Mouse (Mus musculus) MEL (cell line): ENCODE measurements around the gene Cep131.

ENCODE experiments used
- POLR2A ChIP-seq, 2 experiments: IDR thresholded peaks; 2 replicates each; pipeline ENCODE4 v1.6.1; 2011 to 2012; ENCODE audit warnings: low read length in 2 of 2, mild to moderate bottlenecking in 2 of 2, control low read depth in 1 of 2, improper control_type of control experiment in 1 of 2, low read depth in 1 of 2, moderate library complexity in 1 of 2; ENCODE audit not compliant: control insufficient read depth in 1 of 2, insufficient read depth in 1 of 2, poor library complexity in 1 of 2
- TBP ChIP-seq: IDR thresholded peaks from 2 replicates; pipeline ENCODE4 v1.8.0; 2011; ENCODE audit warnings: low read depth, low read length, improper control_type of control experiment
- ZC3H11A ChIP-seq: IDR thresholded peaks from 2 replicates; pipeline ENCODE4 v1.6.1; 2012; ENCODE audit warnings: low read depth, mild to moderate bottlenecking, inconsistent platforms, low read length, improper control_type of control experiment

- TF ChIP-seq ZC3H11A = no peak
- no peak for TF ChIP-seq POLR2A (IDR thresholded peaks at IDR 0.05; ENCODE audit: control insufficient read depth in 1 of 2, insufficient read depth in 1 of 2, low read depth in 1 of 2, low read length in 2 of 2, poor library complexity in 1 of 2)
- no peak for TF ChIP-seq TBP
Observed at GRCm38 (mm10) chr11:120021367-120021766, 65.3 kb downstream of the Cep131 start.
